Mouse (Mus musculus): ENCODE measurements around the gene Ltb4r2. TPM values are rescaled to one million over a fixed set of nuclear protein-coding genes. Genes with fewer than 3 reads are reported as not detected.
A peak's percentile ranks its signal among the peaks of the same experiment; 100 is the strongest.

Ltb4r2 gene
- 0.20 and 0.23 TPM in 2 replicates for polyA plus RNA-seq (2015; fragmentation: Nextera tagmentation; extraction: Ambion mirVana)

- Histone ChIP-seq H3K9ac (ENCODE audit: low read length) (peak within 1 kb of the TSS; percentile 76), H3K4me2 (ENCODE audit: low read depth, low read length) (peak within 1 kb of the TSS; percentile 94), H3K4me3 (ENCODE audit: low read length) (peak within 1 kb of the TSS; percentile 54), H3K9me3 (ENCODE audit: control insufficient read depth, low read length) (no peaks in the 10 kb centered on the region), H3K36me3 (ENCODE audit: control insufficient read depth, insufficient read depth, low read length) (no peaks in the 10 kb centered on the region), H3K27me3 (ENCODE audit: control insufficient read depth, insufficient read depth, low read depth, low read length) (peaks cover 11% of the 10 kb centered on the region), H3K4me1 (replicated peaks; ENCODE audit: control insufficient read depth, insufficient read depth, low read length) (peaks cover 14% of the 10 kb centered on the region), H3K27ac (ENCODE audit: low read length) (no peak within 1 kb of the TSS)
- no peak for ATAC-seq (ENCODE audit: low read depth)
- WGBS: 66% methylated on average over 6 of the region's 6 CpGs
Observed at GRCm38 (mm10) chr14:55761163-55761562, at the start of gene Ltb4r2. TSS of gene Ltb4r2 (plus strand) at chr14:55761428.

GRCm38 (mm10) chr14:55711786-55712185 is 49.4 kb upstream of the Ltb4r2 start:
- H3K4me1 ChIP-seq (replicated peaks; ENCODE audit: control insufficient read depth, insufficient read depth, low read length): peaks cover 16% of the 10 kb centered on the region
- no peaks in the 10 kb centered on the region for H3K9me3 ChIP-seq (ENCODE audit: control insufficient read depth, low read length)
- 77% methylated on average over 7 of the region's 7 CpGs for WGBS
- H3K27ac ChIP-seq (ENCODE audit: low read length): no peak overlapping the region
- no peak overlapping the region for H3K9ac ChIP-seq (ENCODE audit: low read length)
- no peak for ATAC-seq (ENCODE audit: low read depth)
- H3K36me3 ChIP-seq (ENCODE audit: control insufficient read depth, insufficient read depth, low read length): no peaks in the 10 kb centered on the region
- no peaks in the 10 kb centered on the region; the same call in 1 of the 2 replicates for H3K27me3 ChIP-seq (ENCODE audit: control insufficient read depth, insufficient read depth, low read depth, low read length)
- H3K4me2 ChIP-seq (ENCODE audit: low read depth, low read length): no peak overlapping the region
- no peak overlapping the region for H3K4me3 ChIP-seq (ENCODE audit: low read length)

DNA sequence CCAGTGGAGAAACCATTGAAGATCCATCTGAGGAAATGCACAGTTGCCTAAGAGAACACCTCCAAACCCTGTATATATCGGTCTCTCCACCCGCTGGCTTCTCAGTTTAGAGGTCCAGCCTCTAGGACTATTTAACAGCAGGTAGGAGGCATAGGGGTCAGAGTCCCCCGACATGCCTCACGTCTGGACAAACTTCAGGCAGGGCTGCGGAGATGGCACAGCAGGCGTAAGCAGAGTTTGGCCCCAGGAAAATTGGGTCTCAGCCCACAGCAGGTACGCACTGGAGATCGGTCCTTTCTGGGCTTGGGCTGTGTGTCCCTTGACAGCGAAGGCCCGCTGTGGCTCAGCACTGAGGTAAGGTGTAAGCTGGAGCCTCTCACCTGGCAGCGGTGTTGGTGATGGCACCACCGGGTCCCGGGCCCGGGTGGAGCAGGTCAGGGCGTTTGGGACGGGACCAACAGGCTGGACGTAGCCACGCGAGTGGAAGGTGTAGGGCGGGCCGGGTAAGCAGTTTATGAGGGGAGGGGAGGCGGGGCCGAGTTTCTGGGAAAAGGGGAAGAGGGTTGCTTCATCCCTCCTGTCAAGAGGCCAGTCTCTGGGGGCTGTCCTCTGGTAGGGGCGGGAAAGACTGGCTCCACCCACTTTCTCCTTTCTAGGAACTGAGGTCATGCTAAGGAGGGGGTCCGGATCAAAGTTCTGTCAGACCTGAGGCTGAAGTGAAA is 48.1 kb upstream of the Ltb4r2 start:
- 9% methylated on average over 25 of the region's 25 CpGs for WGBS
- H3K27me3 ChIP-seq (ENCODE audit: control insufficient read depth, insufficient read depth, low read depth, low read length): no peaks in the 10 kb centered on the region; the same call in 1 of the 2 replicates
- H3K27ac ChIP-seq (ENCODE audit: low read length): peak overlapping the region; percentile 53
- peak; percentile 65 for ATAC-seq (ENCODE audit: low read depth)
- peak overlapping the region; percentile 22 for H3K4me3 ChIP-seq (ENCODE audit: low read length)
- H3K9ac ChIP-seq (ENCODE audit: low read length): peak overlapping the region; percentile 57
- peaks cover 16% of the 10 kb centered on the region for H3K4me1 ChIP-seq (replicated peaks; ENCODE audit: control insufficient read depth, insufficient read depth, low read length)
- H3K36me3 ChIP-seq (ENCODE audit: control insufficient read depth, insufficient read depth, low read length): peaks cover 2% of the 10 kb centered on the region
- H3K4me2 ChIP-seq (ENCODE audit: low read depth, low read length): peak overlapping the region; percentile 53
- H3K9me3 ChIP-seq (ENCODE audit: control insufficient read depth, low read length): no peaks in the 10 kb centered on the region

- 17% methylated on average over 4 of the region's 4 CpGs for WGBS
- Histone ChIP-seq H3K27ac (ENCODE audit: low read length) (peak within 1 kb of the TSS; percentile 53), H3K4me2 (ENCODE audit: low read depth, low read length) (peak within 1 kb of the TSS; percentile 53), H3K9me3 (ENCODE audit: control insufficient read depth, low read length) (no peaks in the 10 kb centered on the region), H3K4me1 (replicated peaks; ENCODE audit: control insufficient read depth, insufficient read depth, low read length) (peaks cover 16% of the 10 kb centered on the region), H3K4me3 (ENCODE audit: low read length) (peak within 1 kb of the TSS; percentile 22), H3K9ac (ENCODE audit: low read length) (peak within 1 kb of the TSS; percentile 57), H3K27me3 (ENCODE audit: control insufficient read depth, insufficient read depth, low read depth, low read length) (no peaks in the 10 kb centered on the region; the same call in 1 of the 2 replicates), H3K36me3 (ENCODE audit: control insufficient read depth, insufficient read depth, low read length) (peaks cover 7% of the 10 kb centered on the region)
- 0 out of 2 replicates have a peak, but pooled peaks have one; percentile 10 for ATAC-seq (ENCODE audit: low read depth)
Observed at GRCm38 (mm10) chr14:55713729-55714122, 47.5 kb upstream of the Ltb4r2 start, which contains the start of gene Tgm1. TSS of gene Tgm1 (minus strand) at chr14:55713926.

- Histone ChIP-seq H3K9ac (ENCODE audit: low read length) (no peak overlapping the region), H3K27ac (ENCODE audit: low read length) (peak overlapping the region; percentile 14; the same call in 1 of the 2 replicates), H3K9me3 (ENCODE audit: control insufficient read depth, low read length) (no peaks in the 10 kb centered on the region), H3K4me2 (ENCODE audit: low read depth, low read length) (no peak overlapping the region), H3K4me3 (ENCODE audit: low read length) (no peak overlapping the region), H3K27me3 (ENCODE audit: control insufficient read depth, insufficient read depth, low read depth, low read length) (no peaks in the 10 kb centered on the region; the same call in 1 of the 2 replicates), H3K36me3 (ENCODE audit: control insufficient read depth, insufficient read depth, low read length) (peaks cover 9% of the 10 kb centered on the region), H3K4me1 (replicated peaks; ENCODE audit: control insufficient read depth, insufficient read depth, low read length) (peaks cover 16% of the 10 kb centered on the region)
- ATAC-seq (ENCODE audit: low read depth): peak; percentile 39; the same call in 1 of the 2 replicates
- WGBS: 27% methylated on average over 6 of the region's 6 CpGs
Observed at GRCm38 (mm10) chr14:55714893-55715292, 46.3 kb upstream of the Ltb4r2 start.

DNA sequence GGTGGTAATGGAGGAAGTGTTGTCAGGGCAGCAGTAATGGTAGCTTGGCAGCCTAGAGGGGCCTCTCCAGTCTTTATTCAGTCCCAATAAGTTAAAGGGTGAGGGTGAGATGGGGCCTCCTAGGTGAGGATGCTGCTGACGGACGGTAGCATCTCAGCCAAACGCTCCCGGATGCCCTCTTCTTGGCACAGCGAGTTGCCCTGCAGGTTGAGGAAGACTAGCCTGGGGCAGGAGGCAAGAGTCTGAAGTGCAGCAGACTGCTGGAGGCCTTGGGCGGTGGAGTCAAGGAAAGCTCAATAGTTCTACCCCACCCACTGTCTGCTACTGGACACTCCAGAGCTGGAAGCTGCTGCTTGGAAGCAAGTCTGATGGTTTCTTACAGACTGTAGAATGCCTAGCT is 45.0 kb upstream of the Ltb4r2 start:
- Histone ChIP-seq H3K27ac (ENCODE audit: low read length) (no peak overlapping the region), H3K4me3 (ENCODE audit: low read length) (no peak overlapping the region), H3K4me1 (replicated peaks; ENCODE audit: control insufficient read depth, insufficient read depth, low read length) (peaks cover 17% of the 10 kb centered on the region), H3K4me2 (ENCODE audit: low read depth, low read length) (no peak overlapping the region), H3K9ac (ENCODE audit: low read length) (no peak overlapping the region), H3K9me3 (ENCODE audit: control insufficient read depth, low read length) (no peaks in the 10 kb centered on the region), H3K27me3 (ENCODE audit: control insufficient read depth, insufficient read depth, low read depth, low read length) (no peaks in the 10 kb centered on the region; the same call in 1 of the 2 replicates), H3K36me3 (ENCODE audit: control insufficient read depth, insufficient read depth, low read length) (peaks cover 12% of the 10 kb centered on the region)
- ATAC-seq (ENCODE audit: low read depth): no peak
- WGBS: 93% methylated on average over 6 of the region's 6 CpGs

DNA sequence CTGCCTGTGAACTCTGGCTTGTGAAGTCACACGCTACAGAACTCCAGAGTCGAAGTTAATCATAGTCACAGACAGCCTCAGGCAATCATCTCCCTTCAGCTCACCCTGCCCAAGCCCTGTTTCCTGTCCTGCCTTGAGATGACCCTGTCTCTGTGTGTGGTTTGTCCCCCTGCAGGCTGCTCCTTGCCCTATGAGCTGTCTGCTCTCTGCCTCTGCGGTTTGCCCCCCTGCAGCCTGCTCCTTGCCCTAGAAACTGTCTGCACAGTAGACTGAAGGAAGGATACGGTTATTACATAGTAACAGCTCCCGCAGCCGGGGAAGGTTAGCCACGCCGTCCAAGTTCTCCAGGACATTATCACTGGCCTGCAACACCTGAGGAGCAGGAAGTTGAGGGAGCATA is 44.3 kb upstream of the Ltb4r2 start:
- no peak overlapping the region for H3K4me3 ChIP-seq (ENCODE audit: low read length)
- no peak for ATAC-seq (ENCODE audit: low read depth)
- no peak overlapping the region for H3K4me2 ChIP-seq (ENCODE audit: low read depth, low read length)
- H3K36me3 ChIP-seq (ENCODE audit: control insufficient read depth, insufficient read depth, low read length): peaks cover 12% of the 10 kb centered on the region
- no peak overlapping the region for H3K9ac ChIP-seq (ENCODE audit: low read length)
- H3K27me3 ChIP-seq (ENCODE audit: control insufficient read depth, insufficient read depth, low read depth, low read length): no peaks in the 10 kb centered on the region; the same call in 1 of the 2 replicates
- H3K27ac ChIP-seq (ENCODE audit: low read length): no peak overlapping the region
- no peaks in the 10 kb centered on the region for H3K9me3 ChIP-seq (ENCODE audit: control insufficient read depth, low read length)
- peaks cover 19% of the 10 kb centered on the region for H3K4me1 ChIP-seq (replicated peaks; ENCODE audit: control insufficient read depth, insufficient read depth, low read length)
- 80% methylated on average over 8 of the region's 8 CpGs for WGBS

GRCm38 (mm10) chr14:55719737-55720136 is 41.5 kb upstream of the Ltb4r2 start:
- no peak overlapping the region for H3K27ac ChIP-seq (ENCODE audit: low read length)
- no peak for ATAC-seq (ENCODE audit: low read depth)
- no peaks in the 10 kb centered on the region for H3K27me3 ChIP-seq (ENCODE audit: control insufficient read depth, insufficient read depth, low read depth, low read length)
- peaks cover 12% of the 10 kb centered on the region for H3K36me3 ChIP-seq (ENCODE audit: control insufficient read depth, insufficient read depth, low read length)
- no peak overlapping the region for H3K9ac ChIP-seq (ENCODE audit: low read length)
- no peak overlapping the region for H3K4me3 ChIP-seq (ENCODE audit: low read length)
- no peak overlapping the region for H3K4me2 ChIP-seq (ENCODE audit: low read depth, low read length)
- no peaks in the 10 kb centered on the region for H3K9me3 ChIP-seq (ENCODE audit: control insufficient read depth, low read length)
- WGBS: 84% methylated on average over 6 of the region's 6 CpGs
- H3K4me1 ChIP-seq (replicated peaks; ENCODE audit: control insufficient read depth, insufficient read depth, low read length): peaks cover 11% of the 10 kb centered on the region

GRCm38 (mm10) chr14:55720666-55721065 is 40.6 kb upstream of the Ltb4r2 start:
- H3K27me3 ChIP-seq (ENCODE audit: control insufficient read depth, insufficient read depth, low read depth, low read length): no peaks in the 10 kb centered on the region
- 96% methylated on average over 12 of the region's 12 CpGs for WGBS
- no peaks in the 10 kb centered on the region for H3K9me3 ChIP-seq (ENCODE audit: control insufficient read depth, low read length)
- H3K9ac ChIP-seq (ENCODE audit: low read length): no peak overlapping the region
- H3K4me3 ChIP-seq (ENCODE audit: low read length): no peak overlapping the region
- no peak overlapping the region for H3K27ac ChIP-seq (ENCODE audit: low read length)
- H3K36me3 ChIP-seq (ENCODE audit: control insufficient read depth, insufficient read depth, low read length): peaks cover 12% of the 10 kb centered on the region
- peaks cover 6% of the 10 kb centered on the region for H3K4me1 ChIP-seq (replicated peaks; ENCODE audit: control insufficient read depth, insufficient read depth, low read length)
- H3K4me2 ChIP-seq (ENCODE audit: low read depth, low read length): no peak overlapping the region
- no peak for ATAC-seq (ENCODE audit: low read depth)
